Comparison of ENCODE assay signal across 23 mouse cellular contexts in genomic region chr9:59667904-59668303, GRCm38 (mm10). TPM values are rescaled to one million over a fixed set of nuclear protein-coding genes. Genes with fewer than 3 reads are reported as not detected.
DNase-seq lines count a peak whose midpoint lies in the region; ATAC-seq and TF ChIP-seq lines count a peak whose summit lies in the region.
"Had no signal": no experiment of that assay in that cellular context is flagged by ENCODE, and none has a peak within 500 bp of the region (broad histone marks: within the 10 kb centered on the region; RNA-seq: fewer than 3 reads in every experiment).

No protein-coding gene starts in this region.

- H3K4me2 ChIP-seq in forebrain, embryonic 15.5 days (replicated peaks) = no peak overlapping the region
- no peak overlapping the region for H3K4me2 ChIP-seq in forebrain, postnatal 0 days (ENCODE audit: low read depth)
- H3K4me2 ChIP-seq in heart, embryonic 15.5 days = no peak overlapping the region
- H3K4me2 ChIP-seq: hindbrain, embryonic 15.5 days; kidney, embryonic 15.5 days; limb, embryonic 13.5 days; midbrain, embryonic 15.5 days had no signal

- no peak overlapping the region for H3K9ac ChIP-seq in forebrain, embryonic 15.5 days (replicated peaks)
- no peak overlapping the region for H3K9ac ChIP-seq in forebrain, postnatal 0 days
- no peak overlapping the region for H3K9ac ChIP-seq in heart, embryonic 15.5 days
- H3K9ac ChIP-seq: hindbrain, embryonic 15.5 days; kidney, embryonic 15.5 days; limb, embryonic 13.5 days; midbrain, embryonic 15.5 days had no signal

- TF ChIP-seq POLR2A in kidney, adult 2 months (IDR thresholded peaks at IDR 0.05; ENCODE audit: low read depth, low read length) = no peak

- H3K9me3 ChIP-seq in forebrain, embryonic 15.5 days = no peaks in the 10 kb centered on the region
- no peaks in the 10 kb centered on the region for H3K9me3 ChIP-seq in forebrain, postnatal 0 days (ENCODE audit: low read length)
- H3K9me3 ChIP-seq in heart, embryonic 15.5 days (replicated peaks) = no peaks in the 10 kb centered on the region
- no peaks in the 10 kb centered on the region for H3K9me3 ChIP-seq in E14TG2a.4 (ENCODE audit: low read length)
- no peaks in the 10 kb centered on the region for H3K9me3 ChIP-seq in limb, embryonic 10.5 days (replicated peaks)
- H3K9me3 ChIP-seq: forebrain, embryonic 10.5 days; G1E; heart, embryonic 10.5 days; hindbrain, embryonic 15.5 days; kidney, embryonic 15.5 days; limb, embryonic 13.5 days; megakaryocyte, embryonic 14.5 days; midbrain, embryonic 15.5 days had no signal

- no peak for TF ChIP-seq CTCF in forebrain, postnatal 0 days (IDR thresholded peaks at IDR 0.05; ENCODE audit: low read depth)
- TF ChIP-seq CTCF in E14TG2a.4 (conservative IDR thresholded peaks at IDR 0.05; ENCODE audit: low read length) = no peak
- TF ChIP-seq CTCF in kidney, adult 2 months (conservative IDR thresholded peaks at IDR 0.05; ENCODE audit: insufficient read depth, insufficient read length, low read depth, low read length) = no peak

- no peak for ATAC-seq in forebrain, embryonic 15.5 days (replicated peaks)
- ATAC-seq in forebrain, postnatal 0 days = no peak
- no peak for ATAC-seq in heart, embryonic 15.5 days (replicated peaks; ENCODE audit: insufficient number of reproducible peaks, insufficient read depth, low FRiP score, low read depth)
- ATAC-seq: intestine, embryonic 16.5 days; midbrain, embryonic 15.5 days had no signal

- peaks cover 19% of the 10 kb centered on the region for H3K4me1 ChIP-seq in forebrain, embryonic 15.5 days
- no peaks in the 10 kb centered on the region for H3K4me1 ChIP-seq in forebrain, postnatal 0 days (ENCODE audit: insufficient read depth)
- peaks cover 71% of the 10 kb centered on the region for H3K4me1 ChIP-seq in heart, embryonic 15.5 days (replicated peaks)
- peaks cover 98% of the 10 kb centered on the region for H3K4me1 ChIP-seq in E14TG2a.4 (replicated peaks; ENCODE audit: low read depth, low read length)
- peaks cover 9% of the 10 kb centered on the region; the same call in 1 of the 2 replicates for H3K4me1 ChIP-seq in limb, embryonic 10.5 days
- peaks cover 14% of the 10 kb centered on the region; the same call in 1 of the 2 replicates for H3K4me1 ChIP-seq in kidney, adult 2 months (ENCODE audit: control insufficient read depth, insufficient read depth, low read length)

- no peaks in the 10 kb centered on the region for H3K27me3 ChIP-seq in forebrain, embryonic 15.5 days
- no peaks in the 10 kb centered on the region for H3K27me3 ChIP-seq in forebrain, postnatal 0 days (ENCODE audit: insufficient read depth, low read length)
- H3K27me3 ChIP-seq in heart, embryonic 15.5 days = no peaks in the 10 kb centered on the region
- H3K27me3 ChIP-seq in E14TG2a.4 (ENCODE audit: insufficient read depth, low read length) = no peaks in the 10 kb centered on the region
- no peaks in the 10 kb centered on the region for H3K27me3 ChIP-seq in limb, embryonic 10.5 days (ENCODE audit: low read depth, poor library complexity, severe bottlenecking)
- H3K27me3 ChIP-seq in kidney, adult 2 months (replicated peaks; ENCODE audit: control insufficient read depth, insufficient read depth, low read length) = no peaks in the 10 kb centered on the region
- H3K27me3 ChIP-seq: hindbrain, embryonic 15.5 days; kidney, embryonic 15.5 days; limb, embryonic 13.5 days; megakaryocyte, embryonic 14.5 days; midbrain, embryonic 15.5 days had no signal

- no peak overlapping the region for H3K4me3 ChIP-seq in forebrain, embryonic 15.5 days
- H3K4me3 ChIP-seq in forebrain, postnatal 0 days (ENCODE audit: low read depth, low read length) = no peak overlapping the region
- no peak overlapping the region for H3K4me3 ChIP-seq in heart, embryonic 15.5 days
- peak overlapping the region; percentile 35; the same call in 1 of the 2 replicates for H3K4me3 ChIP-seq in E14TG2a.4 (replicated peaks; ENCODE audit: low read length)
- no peak overlapping the region for H3K4me3 ChIP-seq in limb, embryonic 10.5 days
- no peak overlapping the region for H3K4me3 ChIP-seq in kidney, adult 2 months (ENCODE audit: insufficient read depth, low read depth, low read length)
- H3K4me3 ChIP-seq: forebrain, embryonic 10.5 days; heart, embryonic 10.5 days; hindbrain, embryonic 15.5 days; kidney, embryonic 15.5 days; limb, embryonic 13.5 days; megakaryocyte, embryonic 14.5 days; midbrain, embryonic 15.5 days; myocyte had no signal

- intact Hi-C loops in heart, postnatal 10 days (cut with DNase I) = no loop called here

- 0 out of 2 replicates have a peak overlapping the region, but pooled peaks have one; percentile 25 for H3K27ac ChIP-seq in forebrain, embryonic 15.5 days (replicated peaks)
- no peak overlapping the region for H3K27ac ChIP-seq in forebrain, postnatal 0 days (ENCODE audit: low read depth, low read length)
- peak overlapping the region; percentile 77 for H3K27ac ChIP-seq in heart, embryonic 15.5 days
- no peak overlapping the region for H3K27ac ChIP-seq in limb, embryonic 10.5 days
- H3K27ac ChIP-seq in kidney, adult 2 months (ENCODE audit: insufficient read depth, low read depth, low read length) = no peak overlapping the region
- H3K27ac ChIP-seq: forebrain, embryonic 10.5 days; heart, embryonic 10.5 days; hindbrain, embryonic 15.5 days; kidney, embryonic 15.5 days; limb, embryonic 13.5 days; midbrain, embryonic 15.5 days had no signal

- 85% methylated on average over 6 of the region's 6 CpGs for WGBS in forebrain, embryonic 15.5 days
- WGBS in forebrain, postnatal 0 days = 85% methylated on average over 6 of the region's 6 CpGs
- WGBS in heart, embryonic 15.5 days = 77% methylated on average over 6 of the region's 6 CpGs
- WGBS in limb, embryonic 10.5 days = 86% methylated on average over 6 of the region's 6 CpGs
- WGBS in kidney, adult 2 months = 87% methylated on average over 6 of the region's 6 CpGs

- peaks cover 79% of the 10 kb centered on the region for H3K36me3 ChIP-seq in forebrain, embryonic 15.5 days
- H3K36me3 ChIP-seq in forebrain, postnatal 0 days (ENCODE audit: insufficient read depth) = peaks cover 89% of the 10 kb centered on the region
- H3K36me3 ChIP-seq in heart, embryonic 15.5 days = peaks cover 88% of the 10 kb centered on the region
- peaks cover 99% of the 10 kb centered on the region for H3K36me3 ChIP-seq in E14TG2a.4 (ENCODE audit: insufficient read depth, low read length)
- peaks cover 99% of the 10 kb centered on the region for H3K36me3 ChIP-seq in limb, embryonic 10.5 days
- H3K36me3 ChIP-seq in kidney, adult 2 months (ENCODE audit: control insufficient read depth, insufficient read depth, low read length) = peaks cover 2% of the 10 kb centered on the region; the same call in 1 of the 2 replicates

- DNase-seq in forebrain, postnatal 0 days = no peak
- no peak for DNase-seq in heart, postnatal 10 days
- peak; percentile 24 for DNase-seq in limb, embryonic 10.5 days (ENCODE audit: low spot score)
- no peak for DNase-seq in kidney, adult 2 months
- DNase-seq in thymus, postnatal 14 days = no peak
- DNase-seq: cerebellum, postnatal 36 days; gastrocnemius, postnatal 10 days; kidney, postnatal 4 days; lung, postnatal 10 days; right cerebral cortex, postnatal 25 days had no signal

RNA-seq across cellular contexts. Expression of gene Pkm, which starts 11.7 kb away (rescaled TPM):
- 1,184 and 1,237 TPM in 2 replicates for polyA plus RNA-seq in forebrain, embryonic 15.5 days (2015; fragmentation: Nextera tagmentation; extraction: Ambion mirVana)
- 677 and 762 TPM in 2 replicates for total RNA-seq in forebrain, postnatal 0 days (2014; rRNA removed)
- polyA plus RNA-seq in forebrain, postnatal 0 days (2015; fragmentation: Nextera tagmentation; extraction: Ambion mirVana) = 764 and 783 TPM in 2 replicates
- polyA plus RNA-seq in heart, embryonic 15.5 days (2015; fragmentation: Nextera tagmentation; extraction: Ambion mirVana) = 1,637 and 1,814 TPM in 2 replicates
- total RNA-seq in heart, postnatal 10 days (2021) = 1,000 to 10,000 TPM; 1,252 to 1,287 TPM
- 2,645 and 3,210 TPM in 2 replicates for polyA plus RNA-seq in limb, embryonic 10.5 days (2016; fragmentation: Nextera tagmentation; extraction: Ambion mirVana)
- polyA plus RNA-seq in kidney, adult 2 months (2012; rRNA removed) = 669 and 682 TPM in 2 replicates

RNA-seq across cellular contexts. Expression of gene Gramd2, which starts 12.0 kb away (rescaled TPM):
- polyA plus RNA-seq in forebrain, embryonic 15.5 days (2015; fragmentation: Nextera tagmentation; extraction: Ambion mirVana) = 3.4 and 4.0 TPM in 2 replicates
- 5.7 and 8.6 TPM in 2 replicates for total RNA-seq in forebrain, postnatal 0 days (2014; rRNA removed)
- polyA plus RNA-seq in forebrain, postnatal 0 days (2015; fragmentation: Nextera tagmentation; extraction: Ambion mirVana) = 4.7 and 5.3 TPM in 2 replicates
- polyA plus RNA-seq in heart, embryonic 15.5 days (2015; fragmentation: Nextera tagmentation; extraction: Ambion mirVana) = 0.31 and 0.65 TPM in 2 replicates
- under 1 TPM in 1 of 2 experiments, not detected in 1; 0.26 TPM for total RNA-seq in heart, postnatal 10 days (2021)
- 0.15 and 0.30 TPM in 2 replicates for polyA plus RNA-seq in limb, embryonic 10.5 days (2016; fragmentation: Nextera tagmentation; extraction: Ambion mirVana)
- 0.31 and 0.53 TPM in 2 replicates for polyA plus RNA-seq in kidney, adult 2 months (2012; rRNA removed)
- total RNA-seq: G1E had no signal
- polyA plus RNA-seq: G1E had no signal

RNA-seq across cellular contexts. Expression of gene Parp6, which starts 50.8 kb away (rescaled TPM):
- 188 and 191 TPM in 2 replicates for polyA plus RNA-seq in forebrain, embryonic 15.5 days (2015; fragmentation: Nextera tagmentation; extraction: Ambion mirVana)
- 133 and 137 TPM in 2 replicates for total RNA-seq in forebrain, postnatal 0 days (2014; rRNA removed)
- polyA plus RNA-seq in forebrain, postnatal 0 days (2015; fragmentation: Nextera tagmentation; extraction: Ambion mirVana) = 181 and 195 TPM in 2 replicates
- 14.0 and 24.3 TPM in 2 replicates for polyA plus RNA-seq in heart, embryonic 15.5 days (2015; fragmentation: Nextera tagmentation; extraction: Ambion mirVana)
- total RNA-seq in heart, postnatal 10 days (2021) = 10 to 100 TPM; 15.6 to 19.3 TPM
- 30.4 and 33.3 TPM in 2 replicates for polyA plus RNA-seq in limb, embryonic 10.5 days (2016; fragmentation: Nextera tagmentation; extraction: Ambion mirVana)
- polyA plus RNA-seq in kidney, adult 2 months (2012; rRNA removed) = 15.3 and 19.1 TPM in 2 replicates

Comparison
In these comparisons a context has a peak if more than half of its experiments do, and no peak if none do; other contexts are left out.
1. H3K27ac ChIP-seq: peak in forebrain, embryonic 15.5 days (single experiment) and heart, embryonic 15.5 days (single experiment); none in forebrain, postnatal 0 days (single experiment), limb, embryonic 10.5 days (single experiment) and kidney, adult 2 months (single experiment).